Mouse (Mus musculus): ENCODE measurements around the gene Sp100. TPM values are rescaled to one million over a fixed set of nuclear protein-coding genes. Genes with fewer than 3 reads are reported as not detected.
"Not testable (repeated sequence)": the region's sequence is repeated elsewhere in the genome, so short reads cannot be mapped to it uniquely, and the experiment has no call there.

Sp100 gene
- total RNA-seq (2021), result under 1 TPM in 1 of 2 experiments, not detected in 1; 0.61 TPM

- intact Hi-C loops (cut with DNase I); DNase-seq (ENCODE audit: extremely low spot score in 1 of 2, low spot score in 2 of 2): not testable (repeated sequence)
These were observed at the start of gene Sp100 for GRCm38 (mm10) chr1:85649881-85650280. Sp100 (plus strand) TSS chr1:85649988.

- DNase-seq (ENCODE audit: extremely low spot score in 1 of 2, low spot score in 2 of 2); intact Hi-C loops (cut with DNase I): not testable (repeated sequence)
These were observed 49.7 kb upstream of the Sp100 start, which contains the start of gene Sp140 for GRCm38 (mm10) chr1:85600078-85600477. Sp140 (plus strand) TSS chr1:85600378.

GRCm38 (mm10) chr1:85600794-85601193, 49.0 kb upstream of the Sp100 start:
- intact Hi-C loops (cut with DNase I); DNase-seq (ENCODE audit: extremely low spot score in 1 of 2, low spot score in 2 of 2): not testable (repeated sequence)

- intact Hi-C loops (cut with DNase I); DNase-seq (ENCODE audit: extremely low spot score in 1 of 2, low spot score in 2 of 2): not testable (repeated sequence)
These were observed 45.4 kb upstream of the Sp100 start for GRCm38 (mm10) chr1:85604341-85604740.

- intact Hi-C loops (cut with DNase I); DNase-seq (ENCODE audit: extremely low spot score in 1 of 2, low spot score in 2 of 2): not testable (repeated sequence)
These were observed 41.4 kb upstream of the Sp100 start for GRCm38 (mm10) chr1:85608361-85608760.

- DNase-seq (ENCODE audit: extremely low spot score in 1 of 2, low spot score in 2 of 2); intact Hi-C loops (cut with DNase I): not testable (repeated sequence)
These were observed 39.2 kb upstream of the Sp100 start for GRCm38 (mm10) chr1:85610581-85610980.

- intact Hi-C loops (cut with DNase I); DNase-seq (ENCODE audit: extremely low spot score in 1 of 2, low spot score in 2 of 2): not testable (repeated sequence)
These were observed 34.7 kb upstream of the Sp100 start for GRCm38 (mm10) chr1:85615096-85615495.

GRCm38 (mm10) chr1:85615819-85616218, 34.0 kb upstream of the Sp100 start:
- DNase-seq (ENCODE audit: extremely low spot score in 1 of 2, low spot score in 2 of 2); intact Hi-C loops (cut with DNase I): not testable (repeated sequence)

GRCm38 (mm10) chr1:85617161-85617560, 32.6 kb upstream of the Sp100 start:
- DNase-seq (ENCODE audit: extremely low spot score in 1 of 2, low spot score in 2 of 2); intact Hi-C loops (cut with DNase I): not testable (repeated sequence)

- DNase-seq (ENCODE audit: extremely low spot score in 1 of 2, low spot score in 2 of 2); intact Hi-C loops (cut with DNase I): not testable (repeated sequence)
These were observed 31.1 kb upstream of the Sp100 start for GRCm38 (mm10) chr1:85618689-85619088.

GRCm38 (mm10) chr1:85636936-85637335, 12.9 kb upstream of the Sp100 start:
- intact Hi-C loops (cut with DNase I); DNase-seq (ENCODE audit: extremely low spot score in 1 of 2, low spot score in 2 of 2): not testable (repeated sequence)

GRCm38 (mm10) chr1:85638144-85638543, 11.6 kb upstream of the Sp100 start:
- DNase-seq (ENCODE audit: extremely low spot score in 1 of 2, low spot score in 2 of 2), result peak in 1 of 2 experiments; percentile 37
- intact Hi-C loops (cut with DNase I), result not testable (repeated sequence)

GRCm38 (mm10) chr1:85650524-85650923, 736 bp downstream of the Sp100 start:
- intact Hi-C loops (cut with DNase I); DNase-seq (ENCODE audit: extremely low spot score in 1 of 2, low spot score in 2 of 2): not testable (repeated sequence)

- intact Hi-C loops (cut with DNase I), result not testable (repeated sequence)
- peak; percentile 0 to 63 for DNase-seq (ENCODE audit: extremely low spot score in 1 of 2, low spot score in 2 of 2)
These were observed 2.0 kb downstream of the Sp100 start for GRCm38 (mm10) chr1:85651770-85652275.

- DNase-seq (ENCODE audit: extremely low spot score in 1 of 2, low spot score in 2 of 2); intact Hi-C loops (cut with DNase I): not testable (repeated sequence)
These were observed 7.4 kb downstream of the Sp100 start for GRCm38 (mm10) chr1:85657211-85657610.

- intact Hi-C loops (cut with DNase I), result no loop called here
- DNase-seq (ENCODE audit: extremely low spot score in 1 of 2, low spot score in 2 of 2), result no peak
These were observed 14.5 kb downstream of the Sp100 start for GRCm38 (mm10) chr1:85664266-85664665.

GRCm38 (mm10) chr1:85680226-85680625, 30.4 kb downstream of the Sp100 start:
- no peak for DNase-seq (ENCODE audit: extremely low spot score in 1 of 2, low spot score in 2 of 2)
- intact Hi-C loops (cut with DNase I), result no loop called here

GRCm38 (mm10) chr1:85686666-85687065, 36.9 kb downstream of the Sp100 start:
- no peak for DNase-seq (ENCODE audit: extremely low spot score in 1 of 2, low spot score in 2 of 2)
- intact Hi-C loops (cut with DNase I), result no loop called here

GRCm38 (mm10) chr1:85687346-85687745, 37.6 kb downstream of the Sp100 start:
- intact Hi-C loops (cut with DNase I), result no loop called here

GRCm38 (mm10) chr1:85690544-85690943, 40.8 kb downstream of the Sp100 start:
- DNase-seq (ENCODE audit: extremely low spot score in 1 of 2, low spot score in 2 of 2), result no peak

More at GRCm38 (mm10) chr1:85687346-85687745, 37.6 kb downstream of the Sp100 start:
- DNase-seq (ENCODE audit: extremely low spot score in 1 of 2, low spot score in 2 of 2), result no peak

GRCm38 (mm10) chr1:85692281-85692680, 42.5 kb downstream of the Sp100 start:
- DNase-seq (ENCODE audit: extremely low spot score in 1 of 2, low spot score in 2 of 2), result no peak
- intact Hi-C loops (cut with DNase I), result no loop called here

More at GRCm38 (mm10) chr1:85690544-85690943, 40.8 kb downstream of the Sp100 start:
- intact Hi-C loops (cut with DNase I), result no loop called here

Measured in left cerebral cortex, postnatal 10 days (tissue).